Mouse (Mus musculus): Measurements from ENCODE around the gene Lgr6.

DNA sequence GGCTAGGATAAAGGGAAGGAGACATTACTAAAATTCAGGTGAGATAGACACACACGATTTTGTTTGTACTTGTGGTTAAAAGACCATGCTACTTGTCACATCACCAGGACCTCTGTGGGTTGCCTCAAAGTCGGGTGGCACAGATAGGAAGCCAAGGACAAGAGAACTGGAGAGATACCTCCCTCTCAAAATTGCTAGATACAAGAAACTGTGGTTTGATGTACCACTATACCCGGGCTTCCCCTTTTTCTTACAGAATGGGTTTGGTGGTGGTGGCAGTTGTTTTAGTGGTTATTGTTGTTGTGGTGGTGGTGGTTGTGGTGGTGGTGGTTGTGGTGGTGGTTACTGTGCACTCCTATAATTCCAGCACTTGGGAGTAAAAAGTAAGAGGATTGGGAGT is 22.8 kb downstream of the Lgr6 start:
- TF ChIP-seq CTCF (IDR thresholded peaks at IDR 0.05) (no peak), EP300 (IDR thresholded peaks at IDR 0.05; ENCODE audit: insufficient read depth, low read depth, low read length) (no peak)
